Mouse (Mus musculus) adrenal gland, adult 2 months (tissue): ENCODE data around the gene Atp13a1. TPM values are rescaled to one million over a fixed set of nuclear protein-coding genes. Genes with fewer than 3 reads are reported as not detected.
A peak's percentile ranks its signal among the peaks of the same experiment; 100 is the strongest.

Experiments
- DNase-seq: peaks from one replicate; pipeline ENCODE4 v3.0.0; 2021
- polyA plus RNA-seq: library from polyadenylated mRNA; depleted of rRNA; stranded (reverse); fragments of >200 nt; gene quantifications from 2 replicates; pipeline ENCODE4 v1.2.3, GENCODE M21; 2012
- total RNA-seq, 2 experiments: library from RNA; stranded (reverse); gene quantifications; 2 replicates each; pipeline ENCODE4 v1.2.3; 2021

The Atp13a1 gene
- total and polyA plus RNA-seq, 3 experiments, result 40.8 to 110 (median 43.4) TPM

DNA sequence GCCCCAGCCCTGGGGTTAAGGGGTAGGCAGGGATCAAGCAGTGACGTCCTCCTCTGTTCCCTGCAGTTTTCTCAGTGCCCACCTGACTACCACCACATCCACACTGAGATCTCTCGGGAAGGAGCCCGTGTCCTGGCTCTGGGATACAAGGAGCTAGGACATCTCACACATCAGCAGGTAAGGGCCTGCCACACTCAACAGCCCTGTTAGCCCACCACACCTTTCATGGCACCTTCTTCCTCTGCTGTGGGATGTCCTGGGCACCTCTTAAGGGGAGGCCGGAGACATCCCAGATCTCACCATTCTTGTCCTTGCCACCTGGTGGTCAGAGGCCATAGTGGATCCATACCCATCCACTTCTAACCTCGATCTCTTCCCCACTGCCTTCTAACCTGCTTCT lies 9.0 kb downstream of the Atp13a1 start:
- no peak for DNase-seq

DNA sequence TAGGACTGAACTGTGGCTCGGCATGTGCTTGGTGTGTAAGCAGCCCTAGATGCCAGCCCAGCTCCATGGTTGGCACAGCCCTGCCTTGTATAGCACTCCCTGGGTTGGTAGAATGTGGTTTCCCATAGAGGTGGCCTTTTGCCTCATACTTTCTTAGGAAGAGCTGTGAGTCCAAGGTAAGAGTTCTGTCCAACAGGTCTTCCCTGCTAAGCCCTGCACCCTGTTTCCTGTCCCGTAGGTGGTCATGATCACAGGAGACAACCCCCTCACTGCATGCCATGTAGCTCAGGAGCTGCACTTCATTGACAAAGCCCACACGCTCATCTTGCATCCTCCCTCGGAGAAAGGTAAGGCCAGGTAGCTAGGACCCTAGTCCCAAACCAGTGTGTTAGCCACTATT lies 10.8 kb downstream of the Atp13a1 start:
- DNase-seq, result no peak

DNA sequence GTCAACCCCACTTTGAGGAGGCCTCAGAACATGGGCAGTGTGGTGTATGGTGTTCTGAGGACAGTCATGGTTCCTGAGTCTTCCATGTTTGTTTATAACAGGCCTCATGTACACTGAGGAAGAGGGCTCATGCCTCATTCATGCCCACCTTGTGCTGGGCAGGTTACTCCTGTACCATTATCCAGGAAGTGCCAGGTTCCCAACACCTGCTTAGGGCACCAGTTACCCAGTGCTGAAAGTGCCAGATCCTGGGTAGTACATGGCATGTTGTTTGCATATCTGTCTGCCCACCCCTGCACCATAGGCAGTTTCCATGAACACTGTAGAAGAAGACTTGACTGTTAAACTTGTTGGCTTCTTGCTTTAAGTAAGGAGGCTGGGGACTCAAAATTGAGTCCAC lies 11.3 kb downstream of the Atp13a1 start:
- DNase-seq, result no peak

DNA sequence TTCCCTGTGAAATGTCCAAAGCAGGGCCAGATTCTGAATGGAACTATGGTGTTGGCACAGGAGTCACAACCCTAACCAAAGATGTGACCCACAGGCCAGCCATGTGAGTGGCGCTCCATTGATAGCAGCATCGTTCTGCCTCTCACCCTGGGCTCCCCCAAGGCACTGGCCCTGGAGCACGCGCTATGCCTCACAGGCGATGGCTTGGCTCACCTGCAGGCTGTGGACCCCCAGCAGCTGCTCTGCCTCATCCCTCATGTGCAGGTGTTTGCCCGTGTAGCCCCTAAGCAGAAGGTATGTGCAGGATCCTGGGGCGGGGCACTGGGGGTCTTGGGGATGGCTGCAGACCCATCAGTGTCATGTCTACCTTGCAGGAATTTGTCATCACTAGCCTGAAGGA lies 12.4 kb downstream of the Atp13a1 start:
- no peak for DNase-seq

DNA sequence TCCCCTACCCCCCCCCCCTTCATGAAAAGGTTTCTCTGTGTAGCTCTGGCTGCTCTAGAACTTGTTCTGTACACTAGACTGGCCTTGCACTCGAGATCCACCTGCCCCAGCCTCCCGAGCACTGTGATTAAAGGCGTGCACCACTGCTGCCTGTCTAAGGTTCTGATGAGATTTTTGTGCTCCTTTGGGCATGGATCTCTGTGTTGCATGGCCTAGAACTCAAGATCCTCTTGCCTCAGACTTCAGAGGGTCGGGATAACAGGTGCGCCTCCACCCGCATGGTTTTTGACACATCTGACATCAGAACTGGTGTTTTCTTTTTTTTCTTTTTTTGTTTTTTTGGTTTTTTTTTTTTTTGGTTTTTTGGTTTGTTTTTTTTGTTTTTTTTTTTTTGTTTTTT lies 13.6 kb downstream of the Atp13a1 start:
- no peak for DNase-seq

DNA sequence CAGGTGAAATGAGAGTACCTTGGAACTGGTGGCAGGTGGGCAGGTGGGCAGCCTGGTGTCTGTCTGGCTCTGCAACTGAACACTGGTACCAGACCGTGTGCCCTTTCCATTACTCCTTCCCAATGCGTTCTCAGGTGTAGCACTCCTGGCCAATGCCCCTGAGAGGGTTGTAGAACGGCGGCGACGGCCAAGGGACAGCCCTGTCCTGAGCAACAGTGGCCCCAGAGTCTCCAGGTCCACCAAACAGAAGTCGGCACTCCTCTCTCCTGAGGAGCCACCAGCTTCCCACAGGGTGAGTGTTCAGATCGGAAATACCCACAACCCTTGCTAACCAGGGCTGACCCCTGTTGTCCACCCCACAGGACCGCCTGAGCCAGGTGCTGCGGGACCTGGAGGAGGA lies 14.1 kb downstream of the Atp13a1 start:
- DNase-seq, result no peak

DNA sequence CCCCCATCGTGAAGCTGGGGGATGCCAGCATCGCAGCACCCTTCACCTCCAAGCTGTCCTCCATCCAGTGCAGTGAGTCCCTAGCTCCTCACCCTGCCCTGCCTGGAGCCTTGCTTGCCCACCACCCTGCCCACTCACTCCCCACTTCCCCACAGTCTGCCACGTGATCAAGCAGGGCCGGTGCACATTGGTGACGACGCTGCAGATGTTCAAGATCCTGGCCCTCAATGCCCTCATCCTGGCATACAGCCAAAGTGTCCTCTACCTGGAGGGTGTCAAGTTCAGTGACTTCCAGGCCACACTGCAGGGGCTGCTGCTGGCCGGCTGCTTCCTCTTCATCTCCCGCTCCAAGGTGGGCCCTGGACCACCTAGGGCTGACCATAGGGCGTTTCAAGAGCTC lies 14.5 kb downstream of the Atp13a1 start:
- no peak for DNase-seq

DNA sequence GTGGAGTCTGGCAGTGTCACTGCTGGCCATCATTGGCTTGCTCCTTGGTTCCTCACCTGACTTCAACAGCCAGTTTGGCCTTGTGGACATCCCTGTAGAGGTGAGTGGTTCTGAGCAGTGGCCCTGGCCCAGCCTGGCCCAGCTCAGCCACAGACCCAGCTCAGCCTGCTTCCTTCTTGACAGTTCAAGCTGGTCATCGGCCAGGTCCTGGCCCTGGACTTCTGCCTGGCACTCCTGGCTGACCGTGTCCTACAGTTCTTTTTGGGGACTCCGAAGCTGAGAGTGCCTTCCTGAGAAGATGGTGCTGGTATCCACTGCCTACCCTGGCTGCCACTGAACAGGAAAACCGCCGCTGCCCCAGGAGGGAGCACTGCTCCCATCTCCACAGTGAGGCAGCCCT lies 16.3 kb downstream of the Atp13a1 start:
- peak; percentile 6 for DNase-seq

DNA sequence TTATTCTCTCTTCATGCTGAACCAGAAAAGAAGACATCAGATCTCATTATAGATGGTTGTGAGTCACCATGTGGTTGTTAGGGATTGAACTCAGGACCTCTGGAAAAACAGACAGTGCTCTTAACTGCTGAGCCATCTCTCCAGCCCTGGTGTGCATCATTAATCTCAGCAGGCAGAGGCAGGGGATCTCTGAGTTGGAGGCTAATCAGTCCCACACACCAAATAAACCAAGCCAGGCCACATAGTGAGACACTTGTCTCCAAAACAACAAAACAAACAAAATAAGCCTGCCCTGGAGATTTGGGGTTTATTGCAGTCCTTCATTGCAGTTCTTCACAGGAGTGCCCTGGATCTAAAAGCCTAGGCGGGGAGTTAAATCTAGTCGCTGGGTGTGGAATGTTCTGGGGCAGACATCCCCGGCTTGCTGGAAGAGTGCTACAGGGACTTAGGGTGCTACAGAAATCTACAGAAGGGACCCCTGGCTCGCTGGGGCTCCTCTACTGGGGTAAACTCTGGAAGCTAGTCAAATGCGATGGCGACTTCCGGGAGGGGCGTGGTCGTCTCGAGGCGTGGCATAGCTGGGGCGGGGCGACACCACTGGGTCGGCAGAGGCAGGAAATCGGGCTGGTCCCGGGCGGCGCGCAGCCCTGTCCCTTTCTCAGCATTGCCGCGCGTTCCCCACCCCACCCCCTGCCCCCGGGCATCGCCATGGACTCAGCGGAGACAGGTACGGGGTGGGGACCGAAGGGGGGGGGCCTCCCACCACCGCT lies 17.3 kb downstream of the Atp13a1 start, which contains the start of gene Gmip:
Gmip (plus strand) TSS at position 586 of the 770 bp plus-strand sequence.
- DNase-seq, result peak; percentile 89

DNA sequence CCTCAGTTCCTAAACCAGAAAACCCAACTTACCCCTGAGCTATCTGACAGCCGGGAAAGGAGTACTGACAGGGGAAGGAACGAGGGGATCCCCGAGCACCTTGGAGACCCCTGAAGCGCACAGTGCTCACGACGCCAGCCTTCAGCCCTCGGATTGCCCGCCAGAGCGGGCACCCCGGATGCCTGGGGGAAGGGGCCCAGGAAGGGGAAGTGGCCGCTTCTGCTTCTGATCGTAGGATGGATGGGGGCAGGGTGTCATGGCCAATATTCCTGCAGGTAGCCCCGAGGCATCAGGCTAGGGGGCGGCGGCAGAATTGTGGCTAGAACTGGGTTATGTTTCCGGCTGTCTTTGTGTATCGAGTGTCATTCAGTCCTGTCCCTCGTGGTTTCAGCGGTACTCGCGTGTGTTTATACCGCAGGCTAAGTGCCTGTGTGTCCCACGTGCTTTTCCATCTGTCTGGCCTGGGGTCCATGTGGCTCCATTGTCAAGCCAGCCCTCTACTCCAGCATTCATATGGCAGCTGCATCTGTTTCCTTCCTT lies 18.0 kb downstream of the Atp13a1 start:
- DNase-seq, result no peak

DNA sequence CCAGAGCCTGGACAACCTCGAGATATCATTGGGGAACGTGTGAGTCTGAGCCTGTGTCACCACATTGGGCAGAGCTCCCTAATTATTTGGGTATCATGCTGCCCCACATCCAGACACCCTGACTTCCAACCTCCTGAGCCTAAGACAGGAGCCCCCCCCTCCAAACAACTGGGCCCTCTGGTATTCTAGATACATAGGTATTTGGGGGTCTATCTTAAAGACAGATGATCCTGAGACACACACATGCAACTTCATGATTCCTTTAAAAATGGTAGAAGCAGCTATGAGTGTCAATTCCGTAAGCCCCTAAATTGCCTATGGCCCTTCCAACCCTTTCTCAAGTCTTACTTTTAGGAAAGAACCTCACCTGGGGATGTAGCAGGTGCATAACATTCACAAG lies 18.9 kb downstream of the Atp13a1 start:
- DNase-seq, result no peak

DNA sequence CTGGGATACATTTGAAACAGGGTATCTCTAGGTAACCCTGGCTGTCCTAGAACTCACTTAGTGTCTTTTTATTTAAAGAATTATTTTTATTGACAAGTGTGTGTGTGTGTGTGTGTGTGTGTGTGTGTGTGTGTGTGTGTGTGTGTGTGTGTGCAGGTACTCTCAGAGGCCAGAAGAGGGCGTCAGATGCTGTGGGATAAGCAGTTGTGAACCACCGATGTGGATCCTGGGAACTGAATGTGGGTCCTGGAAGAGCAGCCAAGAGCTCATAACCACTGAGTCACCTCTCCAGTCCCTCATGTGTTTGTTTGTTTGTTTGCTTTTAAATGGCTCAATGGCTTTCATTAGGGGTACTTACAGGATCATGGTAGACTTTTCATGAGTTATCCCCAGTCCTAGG lies 23.9 kb downstream of the Atp13a1 start:
- DNase-seq, result no peak

DNA sequence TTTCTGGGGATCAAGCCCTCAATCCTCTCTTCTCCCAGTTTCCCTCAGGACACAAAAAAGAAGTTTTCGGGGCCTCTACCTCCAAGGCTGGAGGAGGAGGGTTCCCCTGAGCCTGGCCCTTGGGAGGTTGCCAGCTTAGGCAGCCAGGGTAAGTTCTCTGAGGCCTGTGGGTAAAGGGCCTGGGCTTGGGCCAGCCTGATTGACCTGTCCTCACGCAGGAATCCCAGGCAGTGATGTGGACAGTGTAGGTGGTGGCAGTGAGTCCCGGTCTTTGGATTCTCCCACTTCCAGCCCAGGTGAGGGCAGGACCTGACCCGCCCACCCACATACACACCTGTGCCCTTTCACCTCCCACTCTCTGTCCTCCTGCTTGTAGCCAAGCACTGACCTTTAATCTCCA lies 24.4 kb downstream of the Atp13a1 start:
- DNase-seq, result no peak

DNA sequence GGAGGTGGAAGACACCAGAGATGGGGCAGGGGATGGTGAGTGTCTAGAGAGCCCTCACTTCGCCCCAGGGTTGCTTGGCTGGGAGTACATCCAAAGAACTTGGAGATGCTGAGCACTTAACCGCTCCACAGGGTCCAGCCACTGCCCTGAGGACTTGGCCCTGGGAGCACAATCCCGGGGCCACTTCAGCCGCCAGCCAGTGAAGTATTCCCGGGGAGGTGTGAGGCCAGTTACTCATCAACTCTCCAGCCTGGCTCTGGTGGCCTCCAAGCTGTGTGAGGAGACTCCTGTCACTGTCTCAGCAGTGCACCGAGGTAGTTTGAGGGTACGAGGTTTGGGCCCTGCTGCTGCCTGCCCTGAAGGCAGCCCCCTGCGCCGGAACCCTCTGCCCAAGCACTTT lies 29.5 kb downstream of the Atp13a1 start:
- DNase-seq, result no peak

DNA sequence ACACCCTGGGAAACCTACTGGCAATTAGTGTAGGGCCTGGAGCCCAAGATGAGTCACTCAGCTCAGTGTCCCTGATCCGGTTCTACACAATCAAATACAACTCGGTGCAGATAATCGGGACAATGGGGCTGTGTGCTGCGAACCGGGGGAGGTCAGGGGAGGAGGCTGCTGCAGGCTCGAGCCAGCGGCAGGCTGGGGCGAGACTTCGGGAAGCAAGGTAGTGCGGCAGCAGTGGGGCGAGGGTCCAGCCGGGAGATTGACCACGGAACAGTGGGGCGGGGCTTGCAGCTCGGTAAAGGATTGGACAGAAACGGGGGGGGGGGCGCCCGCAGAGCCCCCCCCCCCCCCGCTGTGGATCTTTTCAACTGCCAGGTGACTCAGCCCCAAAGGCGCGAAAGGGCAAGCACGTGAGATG lies 31.0 kb downstream of the Atp13a1 start:
- DNase-seq, result peak; percentile 70

DNA sequence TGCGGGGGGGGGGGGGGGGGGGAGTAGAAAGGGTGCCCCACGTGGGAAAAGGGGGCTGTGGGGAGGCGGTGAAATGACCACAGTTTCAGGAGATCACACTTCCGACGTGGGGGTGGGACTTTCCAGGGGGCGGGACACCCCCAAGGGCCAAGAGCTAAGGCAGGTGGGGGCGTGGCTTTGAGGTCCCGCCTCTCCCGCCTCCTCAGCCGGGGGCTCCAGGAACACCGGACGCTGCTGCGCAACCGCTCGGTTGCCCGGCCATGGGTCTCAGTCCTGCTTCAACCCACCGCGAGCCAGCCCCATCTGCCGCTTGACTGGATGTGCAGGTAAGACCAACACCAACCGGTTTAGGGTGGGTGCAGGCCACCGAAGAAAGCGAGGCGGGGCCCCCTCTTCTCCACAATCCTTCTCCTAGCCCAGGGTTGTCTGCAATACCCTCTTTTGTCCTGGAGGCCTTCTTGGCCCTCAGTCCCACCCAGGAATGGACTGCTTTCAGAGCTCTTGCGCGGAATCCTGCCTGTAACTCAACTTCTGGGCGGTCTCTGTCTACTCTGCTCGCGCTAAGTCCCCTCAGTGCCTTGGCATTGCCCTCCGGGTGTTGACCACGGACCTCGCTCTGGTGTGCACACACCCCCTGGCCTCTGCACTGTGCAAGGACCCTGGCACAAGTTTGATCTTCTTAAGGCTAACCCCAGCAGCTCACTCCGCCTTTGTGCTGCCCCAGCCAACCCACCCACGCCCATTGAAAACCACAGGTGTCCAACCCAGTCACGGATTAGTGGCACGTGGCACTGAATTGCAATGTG lies 31.6 kb downstream of the Atp13a1 start, which contains the start of gene Lpar2:
Lpar2 (plus strand) TSS at position 44 of the 806 bp plus-strand sequence.
- DNase-seq, result peak; percentile 81

DNA sequence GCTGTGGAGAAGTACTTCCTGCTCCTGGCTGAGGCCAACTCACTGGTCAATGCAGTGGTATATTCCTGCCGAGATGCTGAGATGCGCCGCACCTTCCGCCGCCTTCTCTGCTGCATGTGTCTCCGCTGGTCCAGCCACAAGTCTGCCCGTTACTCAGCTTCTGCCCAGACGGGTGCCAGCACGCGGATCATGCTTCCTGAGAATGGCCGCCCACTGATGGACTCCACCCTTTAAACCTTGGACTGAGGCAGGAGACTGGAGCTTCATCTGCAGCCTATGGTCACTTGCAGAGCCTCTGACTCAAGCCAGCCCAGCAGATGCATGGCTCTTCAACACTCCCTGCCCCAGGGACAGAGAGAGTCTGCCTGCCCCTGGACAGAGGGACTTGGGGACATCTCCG lies 35.4 kb downstream of the Atp13a1 start:
- DNase-seq, result no peak

DNA sequence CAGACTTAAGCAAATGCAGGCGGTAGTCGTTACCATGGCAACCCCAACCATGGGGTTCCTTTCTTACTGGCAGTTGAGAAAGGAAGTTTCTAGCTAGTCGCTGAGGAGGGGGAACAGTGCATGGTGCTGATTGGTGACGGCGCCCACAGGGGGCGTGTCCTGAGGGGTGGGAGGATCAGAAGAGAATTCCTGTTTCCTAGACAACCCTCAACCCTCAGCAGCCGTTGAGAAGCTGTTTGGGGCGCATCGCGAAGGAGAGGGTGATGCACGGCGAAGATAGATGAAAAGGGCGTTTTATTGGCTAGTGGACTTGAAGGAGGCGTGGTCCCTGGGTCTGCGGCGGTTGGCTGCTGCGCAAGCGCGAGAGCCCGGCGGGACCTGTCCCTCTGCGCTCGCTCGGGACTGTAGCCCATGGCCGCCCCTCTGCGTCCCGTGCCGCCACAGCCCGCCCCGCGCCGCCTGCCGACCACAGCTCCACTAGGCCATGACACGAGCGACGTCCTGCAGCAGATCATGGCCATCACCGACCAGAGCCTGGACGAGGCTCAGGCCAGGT lies 41.4 kb downstream of the Atp13a1 start, which contains the start of gene Pbx4:
Pbx4 (plus strand) TSS at position 194 of the 556 bp plus-strand sequence.
- DNase-seq, result peak; percentile 88

DNA sequence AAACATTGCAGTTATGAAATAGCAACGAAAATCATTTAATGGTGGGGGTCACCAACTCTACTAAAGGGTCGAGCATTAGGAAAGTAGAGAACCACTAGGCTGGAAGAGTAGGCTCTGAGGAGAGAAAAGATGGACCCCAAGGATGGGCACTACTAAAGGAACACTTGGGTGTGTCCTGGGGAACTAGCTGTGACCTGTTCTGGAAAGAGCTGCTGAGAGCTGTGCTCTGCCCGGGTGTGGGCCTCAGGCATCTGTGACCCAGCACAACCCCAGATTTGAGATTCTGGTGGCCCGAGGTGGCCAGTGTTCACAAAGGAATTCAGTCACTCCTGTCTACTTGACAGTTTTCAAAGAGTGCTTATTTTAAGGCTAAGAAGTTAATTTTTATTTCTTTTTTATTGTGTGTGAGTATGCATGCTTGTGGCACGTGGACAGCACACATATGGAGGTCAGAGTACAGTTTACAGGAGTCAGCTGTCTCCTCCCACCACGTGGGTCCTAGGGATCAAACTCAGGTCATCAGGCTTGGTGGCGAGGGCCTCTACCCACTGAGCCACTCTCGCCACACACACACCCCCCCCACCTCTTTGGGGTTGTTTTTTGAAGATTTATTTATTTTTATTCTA lies 46.2 kb downstream of the Atp13a1 start:
- DNase-seq, result no peak

DNA sequence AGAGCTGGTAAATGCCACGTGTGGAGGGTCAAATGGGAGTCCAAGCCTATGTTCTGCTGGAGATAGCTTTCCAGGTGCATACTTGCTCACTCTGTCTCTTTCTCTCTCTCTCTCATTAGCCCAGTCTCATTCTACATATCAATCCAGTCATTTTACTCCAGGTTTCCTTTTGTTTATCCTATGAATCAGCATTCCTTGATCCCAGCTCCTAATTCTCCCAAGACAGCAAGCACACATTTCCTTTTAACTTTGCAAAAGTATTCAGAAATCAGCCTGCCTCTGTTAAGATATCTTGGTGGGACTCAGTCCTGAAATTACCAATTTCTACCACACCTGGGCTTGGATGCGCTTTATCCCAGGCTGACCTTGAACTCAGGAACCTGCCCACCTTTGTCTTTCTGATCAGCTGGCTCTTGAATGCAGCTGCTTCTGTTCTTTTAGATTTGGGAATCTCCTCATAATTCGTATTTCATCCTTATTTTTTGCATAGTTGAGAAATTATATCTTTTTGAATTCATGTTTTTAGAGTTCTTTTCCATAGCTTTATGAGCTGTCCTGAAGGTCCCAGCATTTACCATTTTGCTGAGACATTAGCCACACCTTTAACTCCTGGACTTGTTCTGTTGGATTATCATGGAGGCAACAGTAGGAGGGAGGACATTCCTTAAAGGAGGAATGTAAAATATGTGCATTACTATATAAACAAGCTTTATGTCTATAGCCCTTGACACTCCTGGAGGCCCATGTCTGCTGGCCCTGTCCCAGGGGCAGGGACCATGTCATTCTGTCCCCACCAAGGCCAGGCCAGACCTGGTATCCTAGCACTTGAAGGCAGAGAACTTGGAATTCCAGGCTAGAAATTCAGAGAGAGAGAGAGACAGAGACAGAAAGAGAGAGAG lies 56.5 kb downstream of the Atp13a1 start:
- DNase-seq, result no peak

DNA sequence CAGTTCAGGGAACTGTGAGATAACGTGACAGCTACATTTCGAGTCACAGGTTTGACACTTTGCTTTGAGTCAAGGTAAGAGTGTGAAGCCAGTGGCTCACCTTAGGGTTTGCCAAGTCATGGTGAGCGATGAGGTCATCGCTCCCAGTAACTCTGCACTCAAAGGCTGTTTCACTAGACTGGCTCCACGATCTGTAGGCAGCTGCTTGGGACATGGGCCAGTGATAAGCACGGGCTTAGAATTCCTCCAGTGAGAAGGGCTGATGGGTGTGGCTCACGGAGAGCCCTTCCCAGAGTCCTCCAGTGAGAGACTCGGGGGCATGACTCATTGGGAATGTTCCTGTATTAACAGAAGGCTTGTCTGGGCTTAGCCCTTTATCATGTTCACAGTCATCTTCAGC lies 58.0 kb downstream of the Atp13a1 start:
- peak; percentile 80 for DNase-seq
